Mouse (Mus musculus): ENCODE measurements around the gene Tbc1d17. TPM values are rescaled to one million over a fixed set of nuclear protein-coding genes. Genes with fewer than 3 reads are reported as not detected.
A peak's percentile ranks its signal among the peaks of the same experiment; 100 is the strongest.

Gene Tbc1d17
- polyA plus RNA-seq, 1 experiment from 2014 or later = 69.3 TPM

GRCm38 (mm10) chr7:44864595-44865542 lies 16.0 kb upstream of the Tbc1d17 start:
- DNase-seq (ENCODE audit: low spot score) = no peak
- Histone ChIP-seq H3K36me3 (ENCODE audit: control insufficient read depth, insufficient read depth, low read length) (peaks cover 28% of the 10 kb centered on the region), H3K4me1 (ENCODE audit: control insufficient read depth, insufficient read depth, low read length) (peaks cover 24% of the 10 kb centered on the region), H3K4me3 (ENCODE audit: low read depth, low read length) (no peak overlapping the region), H3K9me3 (ENCODE audit: control insufficient read depth, low read length) (no peaks in the 10 kb centered on the region), H3K27me3 (ENCODE audit: control insufficient read depth, insufficient read depth, low read length) (no peaks in the 10 kb centered on the region), H3K27ac (ENCODE audit: low read depth, low read length) (no peak overlapping the region), H3K4me2 (ENCODE audit: low read depth) (no peak overlapping the region), H3K9ac (ENCODE audit: low read length) (no peak overlapping the region)
- WGBS = 91% methylated on average over 24 of the region's 24 CpGs
- no peak for ATAC-seq (ENCODE audit: insufficient read depth, low FRiP score, low TSS enrichment)

DNA sequence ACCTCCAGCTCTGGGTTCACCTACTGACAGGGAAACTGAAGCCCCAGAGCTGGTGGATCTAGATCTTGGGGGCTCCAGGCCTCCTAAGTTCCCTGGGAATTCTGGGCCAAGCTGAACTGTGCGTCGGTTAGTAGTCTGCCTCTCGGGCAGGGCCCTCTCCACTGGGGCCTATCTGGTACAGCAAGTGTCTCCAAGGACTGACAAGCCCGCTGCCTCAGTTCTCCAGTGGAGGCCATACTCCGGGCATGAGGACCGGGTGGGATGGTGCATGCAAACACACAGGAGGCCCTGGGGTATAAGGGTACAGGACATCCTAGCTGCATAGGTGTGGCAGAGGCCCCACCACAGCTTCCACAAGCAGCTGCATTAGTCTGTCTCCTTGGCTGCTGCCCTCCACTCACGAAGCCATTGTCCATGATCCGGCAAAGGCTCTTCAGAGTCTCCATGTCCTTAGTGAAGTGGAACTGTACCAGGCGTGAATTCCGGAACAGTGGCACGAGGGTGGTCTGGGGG lies 15.2 kb upstream of the Tbc1d17 start:
- H3K4me3 ChIP-seq (ENCODE audit: low read depth, low read length) = no peak overlapping the region
- 88% methylated on average over 11 of the region's 11 CpGs for WGBS
- H3K27ac ChIP-seq (ENCODE audit: low read depth, low read length) = no peak overlapping the region
- no peak overlapping the region for H3K4me2 ChIP-seq (ENCODE audit: low read depth)
- peaks cover 28% of the 10 kb centered on the region for H3K36me3 ChIP-seq (ENCODE audit: control insufficient read depth, insufficient read depth, low read length)
- H3K9ac ChIP-seq (ENCODE audit: low read length) = no peak overlapping the region
- no peak for ATAC-seq (ENCODE audit: insufficient read depth, low FRiP score, low TSS enrichment)
- no peaks in the 10 kb centered on the region for H3K27me3 ChIP-seq (ENCODE audit: control insufficient read depth, insufficient read depth, low read length)
- DNase-seq (ENCODE audit: low spot score) = no peak
- no peaks in the 10 kb centered on the region for H3K9me3 ChIP-seq (ENCODE audit: control insufficient read depth, low read length)
- H3K4me1 ChIP-seq (ENCODE audit: control insufficient read depth, insufficient read depth, low read length) = peaks cover 24% of the 10 kb centered on the region

GRCm38 (mm10) chr7:44863210-44863609 lies 14.3 kb upstream of the Tbc1d17 start:
- Histone ChIP-seq H3K27ac (ENCODE audit: low read depth, low read length) (no peak overlapping the region), H3K9me3 (ENCODE audit: control insufficient read depth, low read length) (no peaks in the 10 kb centered on the region), H3K9ac (ENCODE audit: low read length) (no peak overlapping the region), H3K36me3 (ENCODE audit: control insufficient read depth, insufficient read depth, low read length) (peaks cover 28% of the 10 kb centered on the region), H3K4me2 (ENCODE audit: low read depth) (no peak overlapping the region), H3K4me3 (ENCODE audit: low read depth, low read length) (no peak overlapping the region), H3K4me1 (ENCODE audit: control insufficient read depth, insufficient read depth, low read length) (peaks cover 24% of the 10 kb centered on the region), H3K27me3 (ENCODE audit: control insufficient read depth, insufficient read depth, low read length) (no peaks in the 10 kb centered on the region)
- 88% methylated on average over 14 of the region's 14 CpGs for WGBS
- ATAC-seq (ENCODE audit: insufficient read depth, low FRiP score, low TSS enrichment) (no peak), DNase-seq (ENCODE audit: low spot score) (no peak)

GRCm38 (mm10) chr7:44862434-44862833 lies 13.6 kb upstream of the Tbc1d17 start:
- DNase-seq (ENCODE audit: low spot score) (no peak), ATAC-seq (ENCODE audit: insufficient read depth, low FRiP score, low TSS enrichment) (no peak)
- Histone ChIP-seq H3K27me3 (ENCODE audit: control insufficient read depth, insufficient read depth, low read length) (no peaks in the 10 kb centered on the region), H3K9me3 (ENCODE audit: control insufficient read depth, low read length) (no peaks in the 10 kb centered on the region), H3K4me1 (ENCODE audit: control insufficient read depth, insufficient read depth, low read length) (peaks cover 24% of the 10 kb centered on the region), H3K36me3 (ENCODE audit: control insufficient read depth, insufficient read depth, low read length) (peaks cover 28% of the 10 kb centered on the region), H3K4me3 (ENCODE audit: low read depth, low read length) (no peak overlapping the region), H3K27ac (ENCODE audit: low read depth, low read length) (no peak overlapping the region), H3K4me2 (ENCODE audit: low read depth) (no peak overlapping the region), H3K9ac (ENCODE audit: low read length) (no peak overlapping the region; the same call in 1 of the 2 replicates)
- 94% methylated on average over 8 of the region's 8 CpGs for WGBS

GRCm38 (mm10) chr7:44861429-44861816 lies 12.5 kb upstream of the Tbc1d17 start:
- Histone ChIP-seq H3K27ac (ENCODE audit: low read depth, low read length) (no peak overlapping the region), H3K9me3 (ENCODE audit: control insufficient read depth, low read length) (no peaks in the 10 kb centered on the region), H3K9ac (ENCODE audit: low read length) (no peak overlapping the region), H3K4me3 (ENCODE audit: low read depth, low read length) (no peak overlapping the region), H3K36me3 (ENCODE audit: control insufficient read depth, insufficient read depth, low read length) (peaks cover 28% of the 10 kb centered on the region), H3K4me1 (ENCODE audit: control insufficient read depth, insufficient read depth, low read length) (peaks cover 18% of the 10 kb centered on the region), H3K27me3 (ENCODE audit: control insufficient read depth, insufficient read depth, low read length) (no peaks in the 10 kb centered on the region), H3K4me2 (ENCODE audit: low read depth) (no peak overlapping the region)
- ATAC-seq (ENCODE audit: insufficient read depth, low FRiP score, low TSS enrichment) (no peak), DNase-seq (ENCODE audit: low spot score) (no peak)
- WGBS = 84% methylated on average over 14 of the region's 14 CpGs

DNA sequence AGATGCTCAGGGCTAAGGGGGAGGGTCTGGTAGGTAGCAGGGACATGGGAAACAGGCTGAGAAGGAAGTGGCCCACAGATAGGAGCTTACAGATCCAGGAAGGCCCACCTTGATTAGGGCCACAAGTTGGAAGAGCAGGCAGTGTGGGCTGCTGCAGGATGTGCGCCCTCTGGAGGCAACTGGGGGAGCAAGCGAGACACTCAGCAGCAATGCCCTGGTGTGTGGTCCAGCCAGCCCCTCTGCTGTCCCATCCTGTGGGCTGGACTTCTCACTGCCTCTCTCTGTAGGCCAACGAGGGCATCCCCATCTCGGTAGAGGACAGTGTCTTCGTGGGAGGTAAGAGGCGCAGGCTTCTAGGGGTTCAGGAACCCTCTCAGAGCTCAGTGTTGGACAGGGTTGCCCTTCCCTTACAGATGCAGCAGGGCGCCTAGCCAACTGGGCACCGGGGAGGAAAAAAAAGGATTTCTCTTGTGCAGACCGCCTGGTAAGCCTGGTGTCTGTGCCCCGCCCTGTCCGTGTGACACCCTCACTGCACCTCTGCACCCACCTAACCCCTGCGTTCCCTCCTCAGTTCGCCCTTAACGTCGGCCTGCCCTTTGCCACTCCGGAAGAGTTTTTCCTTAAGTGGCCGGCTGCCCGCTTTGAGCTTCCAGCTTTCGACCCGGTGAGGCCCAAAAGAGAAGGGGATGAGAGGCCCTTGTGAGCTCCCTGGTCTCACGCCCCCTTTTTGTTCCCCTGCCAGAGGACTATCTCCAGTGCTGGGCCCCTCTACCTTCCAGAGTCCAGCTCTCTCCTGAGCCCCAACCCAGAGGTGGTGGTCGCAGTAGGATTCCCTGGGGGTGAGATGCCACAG lies 11.9 kb upstream of the Tbc1d17 start:
- H3K4me1 ChIP-seq (ENCODE audit: control insufficient read depth, insufficient read depth, low read length) = peaks cover 16% of the 10 kb centered on the region; the same call in 1 of the 2 replicates
- peaks cover 26% of the 10 kb centered on the region for H3K36me3 ChIP-seq (ENCODE audit: control insufficient read depth, insufficient read depth, low read length)
- H3K27ac ChIP-seq (ENCODE audit: low read depth, low read length) = no peak overlapping the region
- H3K4me3 ChIP-seq (ENCODE audit: low read depth, low read length) = no peak overlapping the region
- WGBS = 64% methylated on average over 22 of the region's 22 CpGs
- no peak overlapping the region for H3K9ac ChIP-seq (ENCODE audit: low read length)
- no peaks in the 10 kb centered on the region for H3K27me3 ChIP-seq (ENCODE audit: control insufficient read depth, insufficient read depth, low read length)
- H3K9me3 ChIP-seq (ENCODE audit: control insufficient read depth, low read length) = no peaks in the 10 kb centered on the region
- H3K4me2 ChIP-seq (ENCODE audit: low read depth) = no peak overlapping the region
- DNase-seq (ENCODE audit: low spot score) (peak; percentile 80), ATAC-seq (ENCODE audit: insufficient read depth, low FRiP score, low TSS enrichment) (no peak)

DNA sequence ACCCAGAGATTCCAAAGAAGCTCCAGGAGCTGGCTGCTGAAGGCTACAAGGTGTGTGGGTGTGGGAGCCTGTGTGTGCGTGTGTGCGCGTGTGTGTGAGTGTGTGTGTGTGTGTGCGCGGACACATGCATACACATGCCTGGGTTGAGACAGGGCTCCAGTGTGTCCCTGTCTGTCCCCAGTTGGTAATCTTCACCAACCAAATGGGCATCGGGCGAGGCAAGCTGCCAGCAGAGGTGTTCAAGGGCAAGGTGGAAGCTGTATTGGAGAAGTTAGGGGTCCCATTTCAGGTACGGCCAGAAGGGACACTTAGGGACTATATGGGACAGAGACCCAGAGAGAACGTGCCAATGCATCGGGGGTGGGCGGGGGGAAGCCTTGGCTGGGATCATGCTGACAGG lies 11.0 kb upstream of the Tbc1d17 start:
- DNase-seq (ENCODE audit: low spot score) (no peak), ATAC-seq (ENCODE audit: insufficient read depth, low FRiP score, low TSS enrichment) (no peak)
- H3K4me1 ChIP-seq (ENCODE audit: control insufficient read depth, insufficient read depth, low read length) = peaks cover 17% of the 10 kb centered on the region
- no peak overlapping the region for H3K4me3 ChIP-seq (ENCODE audit: low read depth, low read length)
- H3K4me2 ChIP-seq (ENCODE audit: low read depth) = no peak overlapping the region
- no peaks in the 10 kb centered on the region for H3K9me3 ChIP-seq (ENCODE audit: control insufficient read depth, low read length)
- no peaks in the 10 kb centered on the region for H3K27me3 ChIP-seq (ENCODE audit: control insufficient read depth, insufficient read depth, low read length)
- WGBS = 96% methylated on average over 11 of the region's 11 CpGs
- no peak overlapping the region for H3K9ac ChIP-seq (ENCODE audit: low read length)
- no peak overlapping the region for H3K27ac ChIP-seq (ENCODE audit: low read depth, low read length)
- H3K36me3 ChIP-seq (ENCODE audit: control insufficient read depth, insufficient read depth, low read length) = peaks cover 24% of the 10 kb centered on the region

DNA sequence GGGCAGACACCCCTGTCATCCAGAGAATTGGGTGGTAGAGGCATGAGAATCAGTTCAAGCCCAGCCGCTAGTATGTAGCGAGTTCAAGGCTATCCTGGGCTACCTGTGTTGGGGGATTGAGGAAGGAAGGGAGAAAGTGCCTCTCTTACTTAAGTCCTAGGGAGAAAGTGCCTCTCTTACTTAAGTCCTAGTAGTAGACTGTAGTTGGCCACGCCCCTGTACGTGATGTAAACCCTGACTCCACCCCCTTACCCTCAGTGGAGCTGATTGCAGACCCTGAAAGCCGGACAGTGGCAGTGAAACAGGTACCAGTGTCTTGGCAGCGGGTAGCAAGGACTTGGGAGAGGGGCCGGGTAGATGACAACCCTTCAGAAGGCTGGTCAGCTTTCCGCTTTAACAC lies 9.0 kb upstream of the Tbc1d17 start:
- no peak for ATAC-seq (ENCODE audit: insufficient read depth, low FRiP score, low TSS enrichment)
- H3K4me1 ChIP-seq (ENCODE audit: control insufficient read depth, insufficient read depth, low read length) = peaks cover 28% of the 10 kb centered on the region
- no peak for DNase-seq (ENCODE audit: low spot score)
- no peaks in the 10 kb centered on the region for H3K27me3 ChIP-seq (ENCODE audit: control insufficient read depth, insufficient read depth, low read length)
- peak overlapping the region; percentile 70 for H3K4me3 ChIP-seq (ENCODE audit: low read depth, low read length)
- 27% methylated on average over 8 of the region's 8 CpGs for WGBS
- H3K27ac ChIP-seq (ENCODE audit: low read depth, low read length) = no peak overlapping the region
- no peaks in the 10 kb centered on the region for H3K9me3 ChIP-seq (ENCODE audit: control insufficient read depth, low read length)
- H3K36me3 ChIP-seq (ENCODE audit: control insufficient read depth, insufficient read depth, low read length) = peaks cover 11% of the 10 kb centered on the region
- peak overlapping the region; percentile 73 for H3K4me2 ChIP-seq (ENCODE audit: low read depth)
- peak overlapping the region; percentile 76 for H3K9ac ChIP-seq (ENCODE audit: low read length)
